Mouse (Mus musculus) lung, postnatal 36 days (tissue): ENCODE measurements around the gene Atxn7l1.

Experiments
- DNase-seq: peaks from one replicate; pipeline ENCODE4 v3.0.0; 2022; ENCODE audit warnings: mixed read lengths

The Atxn7l1 gene

DNA sequence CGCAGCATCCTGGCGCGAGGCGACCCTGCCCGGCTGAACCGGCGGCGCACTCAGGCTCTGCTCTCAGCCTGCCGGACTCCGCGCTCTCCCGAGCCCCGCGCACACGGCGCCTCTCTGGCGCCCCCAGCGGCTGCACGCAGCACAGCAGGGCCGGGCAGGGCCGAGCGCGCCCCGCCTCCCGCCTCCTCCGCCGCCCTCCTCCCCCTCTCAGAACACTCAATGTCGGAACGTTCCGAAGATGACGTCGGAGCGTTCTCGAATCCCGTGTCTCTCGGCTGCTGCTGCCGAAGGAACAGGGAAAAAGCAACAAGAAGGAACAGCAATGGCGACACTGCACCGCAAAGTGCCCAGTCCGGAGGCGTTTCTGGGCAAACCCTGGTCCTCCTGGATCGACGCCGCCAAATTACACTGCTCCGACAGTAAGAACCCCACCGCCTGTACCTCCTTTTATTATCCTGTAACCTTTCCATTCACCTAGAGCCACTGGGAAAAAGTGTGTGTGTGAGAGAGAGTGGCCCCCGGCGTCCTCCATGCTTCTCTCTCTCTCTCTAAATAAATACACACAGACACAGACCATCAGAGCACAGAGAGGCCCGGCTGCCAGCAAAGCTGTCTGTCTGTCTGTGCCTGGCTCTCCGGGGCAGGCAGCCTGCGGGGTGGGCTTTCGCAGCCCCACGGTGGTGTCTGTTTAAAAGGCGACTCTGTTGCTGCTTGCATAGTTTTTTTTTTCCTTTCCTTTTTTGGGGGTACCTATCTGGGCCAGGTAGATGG, at the start of gene Atxn7l1:
Atxn7l1 (plus strand) TSS at position 197 of the 771 bp plus-strand sequence.
- DNase-seq, result peak; percentile 95

DNA sequence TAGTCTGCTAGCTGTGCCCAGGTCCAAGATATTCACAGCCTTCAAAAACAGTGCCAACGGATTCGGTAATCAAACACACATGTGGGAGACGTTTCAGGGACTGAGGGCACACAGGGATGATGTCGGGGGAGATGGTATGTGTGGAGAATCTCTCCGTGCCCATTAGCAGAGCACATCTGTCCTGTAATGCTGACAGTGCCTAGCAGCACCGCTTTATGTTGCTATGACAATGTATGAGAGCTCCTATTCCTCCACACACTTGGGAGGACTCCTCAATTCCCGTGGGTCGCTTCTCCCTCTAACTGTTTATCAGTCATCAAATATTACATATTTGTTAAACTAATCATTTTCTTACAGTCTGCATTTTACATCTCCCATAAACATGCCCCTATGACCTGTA, 45.9 kb upstream of the Atxn7l1 start:
- DNase-seq, result no peak

DNA sequence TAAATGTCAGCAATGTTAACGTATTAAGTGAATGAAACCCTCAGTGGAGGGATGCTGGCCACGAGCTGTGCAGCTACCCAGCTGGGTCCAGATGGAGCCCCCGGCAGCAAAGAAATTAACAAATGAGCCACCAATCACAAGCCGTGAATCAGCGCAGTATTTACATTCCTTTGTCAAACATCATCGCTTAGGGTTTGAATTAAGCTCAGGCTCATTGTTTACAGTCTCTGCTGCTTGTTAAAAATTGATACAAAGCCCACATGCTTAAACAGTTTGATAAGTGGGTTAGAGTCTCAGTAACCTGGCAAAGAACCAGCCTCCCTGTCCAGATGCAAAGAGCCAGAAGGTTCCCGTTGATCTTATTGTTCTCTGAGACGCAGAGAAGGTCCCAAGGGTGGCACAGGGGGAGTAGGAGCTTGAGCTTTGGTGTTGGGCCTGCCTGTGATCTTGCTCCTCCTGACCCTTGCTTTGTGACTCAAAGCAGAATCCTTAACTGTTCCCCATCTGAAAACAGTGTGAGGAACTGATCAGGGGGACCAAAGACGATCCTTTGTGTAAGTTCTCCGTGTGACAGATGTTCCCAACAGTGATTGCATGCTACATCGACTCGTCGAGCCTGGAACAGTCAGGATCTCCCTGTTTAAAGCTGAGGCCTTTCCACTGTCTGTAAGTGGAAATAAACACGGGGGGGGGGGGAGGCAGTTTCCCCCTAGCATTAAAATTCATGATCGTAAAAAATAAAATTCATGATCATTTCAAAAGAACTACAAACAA, 45.0 kb upstream of the Atxn7l1 start:
- no peak for DNase-seq

DNA sequence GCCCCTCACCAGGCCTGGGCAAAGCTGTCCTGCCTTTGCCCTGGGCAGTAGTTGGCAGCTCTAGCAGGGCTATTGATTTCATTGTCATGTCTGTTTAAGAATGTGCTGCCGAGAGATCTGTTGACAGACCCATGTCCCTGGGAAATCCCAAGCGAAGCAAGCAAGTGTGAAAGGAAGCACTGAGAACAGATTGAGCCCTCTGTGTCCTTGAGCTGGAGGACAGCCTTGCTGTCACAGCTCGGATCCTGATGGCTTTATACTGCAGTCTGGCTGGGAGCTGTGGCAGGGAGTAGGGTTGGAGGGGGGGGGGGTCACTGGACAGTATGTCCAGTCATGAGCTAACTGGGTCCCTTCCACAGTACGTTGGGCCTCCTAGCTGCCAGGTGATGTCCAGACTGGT, 41.8 kb upstream of the Atxn7l1 start:
- DNase-seq, result no peak

DNA sequence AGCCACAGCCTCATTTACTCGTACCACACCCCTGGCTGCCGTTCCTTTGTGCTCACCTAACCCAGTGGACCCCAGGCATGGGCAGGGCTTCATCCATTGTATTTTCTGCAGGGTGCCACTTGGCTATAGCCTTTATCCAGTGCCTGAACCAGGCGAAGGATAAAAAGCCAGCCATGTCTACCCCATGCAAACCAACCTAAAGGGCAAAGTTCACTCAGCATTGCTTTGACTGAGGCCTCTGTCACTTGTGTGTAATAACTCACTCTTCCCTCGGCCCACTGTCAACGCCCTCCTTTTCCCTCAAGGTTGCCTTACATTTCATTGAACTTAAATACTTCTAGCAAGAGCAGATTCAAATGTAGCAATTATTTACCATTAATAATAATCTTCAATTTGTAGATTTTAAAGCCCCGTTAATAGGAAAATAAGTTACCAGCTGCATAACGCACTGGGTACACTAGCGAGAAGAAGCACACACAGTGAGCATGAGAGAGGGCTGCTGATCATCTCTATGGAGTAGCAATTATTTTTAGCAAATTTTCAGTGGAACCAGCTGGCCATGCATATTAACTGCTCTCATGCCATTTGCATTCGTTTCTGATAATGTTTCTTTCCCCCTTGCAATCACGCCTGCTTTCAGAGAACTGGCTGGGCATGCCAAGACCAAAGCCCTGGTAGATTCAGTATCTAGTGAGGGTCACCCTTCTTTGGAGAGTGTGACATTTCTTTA, 40.9 kb upstream of the Atxn7l1 start:
- no peak for DNase-seq

DNA sequence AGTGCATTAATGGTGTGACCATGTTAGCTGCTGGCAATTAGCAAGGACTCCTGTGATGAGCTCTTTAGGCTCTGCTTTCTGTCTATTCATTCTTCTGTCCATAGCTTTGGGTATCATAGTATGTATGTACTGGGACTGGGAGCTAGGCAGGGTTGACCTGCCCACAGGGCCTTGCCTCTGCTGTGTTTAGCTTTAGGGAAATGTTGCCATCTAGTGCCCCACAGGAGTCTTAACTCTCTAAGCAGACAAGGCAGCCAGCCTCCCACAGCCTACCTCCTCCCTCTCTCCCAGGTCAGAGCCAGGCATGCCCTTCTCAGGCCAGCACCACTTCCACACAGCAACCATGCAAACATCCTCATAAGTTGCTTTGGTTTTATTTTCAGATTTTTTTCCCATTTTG, 38.0 kb upstream of the Atxn7l1 start:
- peak; percentile 56 for DNase-seq

DNA sequence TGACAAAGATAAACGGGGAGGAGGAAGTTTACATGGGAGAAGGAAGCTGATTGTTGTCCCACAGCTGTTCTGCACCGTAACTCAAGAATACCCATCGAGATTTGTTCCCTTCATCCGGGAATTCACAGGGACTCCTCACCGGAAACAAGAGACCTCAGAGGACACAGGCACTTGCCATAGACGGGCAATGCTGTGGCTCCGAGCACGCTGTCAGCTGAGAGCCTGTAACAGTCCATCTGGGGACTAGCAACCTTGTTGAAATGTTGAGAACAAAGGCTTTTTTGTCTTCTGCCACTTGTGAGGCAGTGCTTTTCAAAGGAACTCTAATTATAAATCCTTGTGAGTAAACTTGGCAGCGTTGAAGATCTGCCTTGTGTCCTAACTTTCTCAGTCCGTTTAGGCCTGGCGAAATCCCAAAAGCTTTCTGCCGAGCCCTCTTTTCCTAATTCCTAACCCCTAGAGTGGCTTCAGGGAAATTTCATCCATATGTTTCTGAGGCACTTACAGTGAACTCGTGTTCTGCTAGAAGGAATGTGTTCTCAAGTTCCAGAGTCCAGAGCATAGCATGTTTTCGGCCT, 36.5 kb upstream of the Atxn7l1 start:
- DNase-seq, result peak; percentile 78

DNA sequence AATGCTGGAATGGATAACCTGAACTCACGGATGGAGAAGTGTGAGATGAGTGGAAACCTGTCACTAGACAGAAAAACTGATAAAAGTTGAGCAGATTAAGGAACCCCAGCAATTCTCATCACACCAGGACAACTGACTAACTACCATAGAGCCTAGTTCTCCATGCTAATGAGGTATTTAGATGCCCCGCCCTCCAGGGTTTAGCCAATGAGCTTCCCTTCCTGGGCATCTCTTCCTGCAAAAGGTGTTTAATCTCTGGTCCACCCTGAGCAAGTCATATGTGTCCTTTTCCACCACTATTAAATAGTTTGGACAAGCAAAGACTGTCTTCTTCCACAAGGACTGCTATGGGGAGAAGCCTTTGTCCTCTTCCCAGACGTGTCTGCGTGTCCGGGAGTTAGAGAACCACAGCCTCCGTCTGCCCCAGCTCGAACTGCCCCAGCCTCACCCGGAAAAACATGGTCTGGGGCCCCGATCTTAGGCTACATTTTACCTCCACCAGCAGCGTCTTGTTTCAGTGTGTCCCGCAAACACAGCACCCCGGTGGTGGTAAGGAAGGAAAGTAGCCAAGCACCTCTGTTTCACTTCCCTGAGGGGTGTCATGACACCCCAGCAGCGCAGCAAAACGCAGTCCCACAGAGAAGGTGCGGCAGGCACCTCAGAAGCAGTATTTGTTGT, 28.7 kb upstream of the Atxn7l1 start:
- peak; percentile 34 for DNase-seq

DNA sequence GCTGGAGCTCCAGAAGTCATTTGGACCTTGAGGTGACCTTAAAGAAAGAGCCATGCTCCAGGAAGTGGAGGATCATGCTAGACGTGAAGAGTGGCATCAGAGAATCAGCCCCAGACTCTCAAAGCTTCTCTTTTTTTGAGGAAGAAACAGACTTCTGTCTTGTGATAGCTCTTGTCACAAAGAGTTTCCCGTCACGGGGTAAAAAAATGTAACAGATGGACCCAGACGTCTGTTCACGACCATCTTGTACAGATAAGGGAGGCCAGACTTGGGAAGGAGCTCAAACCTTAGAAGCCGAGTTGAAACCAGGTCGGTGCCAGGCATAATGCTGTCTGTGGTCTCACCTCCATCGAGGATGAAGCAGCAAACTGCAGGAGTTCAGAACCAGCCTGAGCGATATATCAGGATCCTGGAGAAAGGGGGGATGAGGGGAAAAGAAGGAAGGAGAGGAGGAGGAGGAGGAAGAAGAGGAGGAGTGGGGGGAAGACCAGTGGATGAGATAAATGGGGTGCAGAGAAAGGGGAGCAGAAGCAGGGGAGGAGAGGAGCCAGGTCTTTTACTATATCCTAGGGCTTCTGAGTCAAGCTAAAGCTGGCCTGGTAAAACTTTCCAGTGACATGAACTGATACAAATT, 21.8 kb upstream of the Atxn7l1 start:
- DNase-seq, result peak; percentile 34

DNA sequence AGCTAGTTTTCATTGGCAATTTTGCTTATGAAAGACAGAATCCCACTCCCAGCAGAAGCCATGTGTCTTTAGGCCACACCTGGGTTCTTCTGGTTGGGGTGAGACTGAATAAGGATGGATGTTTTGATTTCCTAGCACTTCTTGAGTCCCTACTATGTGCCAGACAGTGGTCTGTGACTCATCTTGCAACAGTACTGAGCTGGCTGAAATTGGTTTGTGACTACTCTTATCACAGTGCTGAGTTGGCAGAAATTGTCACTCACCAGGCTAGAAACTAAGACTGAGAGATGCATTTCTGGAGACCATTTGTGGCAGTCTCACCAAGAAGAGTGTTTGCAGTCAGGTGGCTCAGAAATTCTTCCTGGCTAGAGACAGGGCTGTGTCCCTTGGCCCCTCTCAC, 21.2 kb upstream of the Atxn7l1 start:
- no peak for DNase-seq

DNA sequence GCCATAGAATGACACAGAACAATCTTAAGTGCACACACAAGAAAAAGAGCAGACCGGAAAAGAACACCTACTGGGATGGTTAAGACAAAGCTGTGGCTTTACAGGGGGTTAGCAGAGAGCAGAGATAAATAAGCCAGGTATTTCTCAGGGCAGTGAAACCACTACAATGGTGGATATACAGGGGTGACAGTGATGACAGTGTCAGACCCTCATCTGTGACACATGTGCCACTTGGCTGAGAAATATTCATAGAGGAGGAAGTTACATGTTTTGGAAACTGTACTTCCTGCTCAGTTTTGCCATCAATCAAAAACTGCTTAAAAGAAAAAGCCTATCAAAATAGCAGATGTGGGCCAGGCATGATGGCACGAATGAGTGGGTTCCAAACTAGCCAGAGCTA, 19.4 kb upstream of the Atxn7l1 start:
- no peak for DNase-seq

DNA sequence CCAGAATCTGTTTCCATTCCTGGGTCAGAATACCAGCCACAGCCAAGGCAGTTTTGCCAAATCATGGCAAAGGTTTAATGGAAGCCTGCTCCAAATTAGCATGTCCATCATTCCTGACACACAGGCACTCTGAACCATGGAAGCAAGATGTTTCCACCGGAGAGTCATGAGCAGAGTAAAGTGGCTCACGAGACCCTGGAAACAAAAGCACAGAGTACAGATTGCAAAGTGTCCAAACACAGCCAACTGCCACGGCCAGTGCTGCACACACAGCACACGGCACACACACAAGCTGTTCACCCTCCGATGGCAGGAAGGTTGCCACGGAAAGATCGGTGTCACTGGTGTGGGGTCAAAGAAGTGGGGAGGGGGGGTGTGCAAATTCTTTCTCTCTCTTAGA, 18.8 kb upstream of the Atxn7l1 start:
- DNase-seq, result no peak

DNA sequence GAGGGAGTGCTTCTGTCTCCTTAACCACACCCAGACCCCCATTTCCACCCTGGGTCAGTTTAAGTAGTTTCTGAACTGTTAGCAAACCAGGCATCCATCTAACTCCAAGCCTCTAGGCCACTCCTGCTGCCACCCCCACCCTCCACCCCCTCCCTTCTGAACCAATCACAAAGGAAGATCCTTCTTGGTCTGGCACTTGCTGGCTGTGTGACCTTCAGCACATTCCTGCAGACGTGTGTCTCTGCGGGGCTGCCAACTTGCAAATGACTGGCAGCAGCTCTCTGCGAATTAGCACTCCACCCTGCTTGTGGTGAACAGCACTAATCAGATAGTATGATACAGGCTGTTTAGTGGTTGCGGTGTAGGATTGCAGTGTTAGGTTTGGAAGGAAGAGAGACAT, 18.1 kb upstream of the Atxn7l1 start:
- DNase-seq, result peak; percentile 46

DNA sequence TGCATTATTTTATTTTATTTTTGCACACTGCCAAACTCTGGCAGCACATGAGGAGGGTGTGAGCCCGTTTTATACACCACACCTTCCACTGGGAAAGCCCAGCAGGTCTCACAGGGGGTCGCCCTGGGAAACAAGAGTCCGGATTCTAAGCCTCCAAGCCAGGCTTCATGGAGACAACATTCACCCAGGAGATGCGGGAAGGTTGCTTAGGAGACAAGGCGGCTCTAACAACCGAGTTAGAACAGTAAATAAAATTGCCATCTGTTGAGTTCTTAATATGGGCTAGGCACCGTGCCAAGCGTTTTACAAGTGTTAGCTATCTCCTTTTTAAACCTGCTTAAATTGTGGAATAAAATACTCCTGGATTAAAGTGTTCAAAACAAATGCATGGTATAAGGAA, 17.1 kb upstream of the Atxn7l1 start:
- DNase-seq, result no peak

DNA sequence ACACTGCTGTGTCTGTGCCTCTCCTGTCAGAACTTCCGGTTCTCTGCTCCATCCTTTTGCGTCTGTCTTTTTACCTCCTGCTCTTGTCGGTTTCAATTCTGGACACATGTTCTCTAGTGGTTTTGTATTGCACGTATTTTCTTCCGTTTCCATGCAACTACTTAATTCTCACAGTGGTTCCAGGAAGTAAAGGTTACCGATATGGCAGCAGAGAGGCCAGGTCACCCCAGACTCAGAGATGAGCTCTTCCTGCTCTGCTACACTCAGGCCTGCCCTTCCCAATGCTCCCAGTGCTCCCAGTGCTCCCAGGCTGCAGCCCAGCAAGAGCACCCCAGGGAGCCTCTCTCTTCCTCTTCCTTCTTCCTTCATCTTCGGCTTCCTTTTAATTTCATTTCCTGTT, 15.7 kb upstream of the Atxn7l1 start:
- no peak for DNase-seq

DNA sequence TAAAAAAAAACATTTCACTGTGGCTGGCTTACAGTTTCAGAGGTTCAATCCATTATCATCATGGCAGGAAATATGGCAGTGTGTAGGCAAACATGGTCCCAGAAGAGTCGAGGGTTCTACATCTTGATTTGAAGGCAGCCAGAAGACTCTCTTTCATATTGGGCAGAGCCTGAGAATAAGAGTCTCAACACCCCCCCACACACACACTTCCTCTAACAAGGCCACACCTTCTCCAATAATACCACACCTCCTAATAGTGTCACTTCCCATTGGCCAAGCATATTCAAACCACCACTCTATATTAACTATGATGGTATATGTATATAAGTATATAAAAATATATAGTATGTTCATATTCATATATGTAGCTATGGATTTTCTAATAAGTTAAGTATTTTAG, 9.6 kb upstream of the Atxn7l1 start:
- DNase-seq, result no peak

DNA sequence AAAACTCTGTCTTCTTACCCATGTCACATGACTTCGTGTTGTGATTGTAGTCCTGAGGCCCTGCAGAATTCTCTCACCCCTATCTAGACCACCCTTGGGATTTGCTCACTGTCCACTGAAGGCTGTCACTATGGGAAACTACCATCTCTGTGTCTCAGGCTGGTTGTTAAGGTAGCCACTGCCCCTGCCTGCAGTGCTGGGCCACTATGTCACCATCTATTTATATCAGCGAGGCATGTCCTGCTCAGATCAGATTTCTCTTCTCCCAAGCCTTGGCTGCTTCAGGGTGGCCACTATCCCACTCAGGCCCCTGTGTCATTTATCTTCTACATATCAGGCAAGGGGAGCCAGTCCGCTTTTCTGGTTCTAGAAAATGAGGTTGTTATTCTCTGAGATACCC, 8.4 kb upstream of the Atxn7l1 start:
- DNase-seq, result no peak

DNA sequence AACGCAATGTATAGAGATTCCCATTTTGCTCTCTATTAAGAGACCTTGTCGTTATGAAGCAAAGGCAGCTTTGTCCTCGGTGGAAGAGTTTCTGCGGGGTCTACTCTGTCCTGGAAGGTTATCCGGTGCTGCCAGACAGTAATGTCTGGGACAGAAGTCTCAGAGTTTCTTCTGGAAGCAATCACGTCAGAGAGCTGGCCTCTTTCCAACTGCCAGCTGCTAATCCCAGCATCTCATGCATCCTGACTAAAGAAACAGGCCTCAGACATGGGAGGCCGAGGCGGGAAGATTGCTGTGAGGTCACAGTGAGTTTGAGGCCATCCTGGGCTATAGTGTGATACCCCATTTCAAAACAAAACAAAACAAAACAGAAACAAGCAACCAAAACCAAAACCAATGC, 3.0 kb upstream of the Atxn7l1 start:
- peak; percentile 38 for DNase-seq

DNA sequence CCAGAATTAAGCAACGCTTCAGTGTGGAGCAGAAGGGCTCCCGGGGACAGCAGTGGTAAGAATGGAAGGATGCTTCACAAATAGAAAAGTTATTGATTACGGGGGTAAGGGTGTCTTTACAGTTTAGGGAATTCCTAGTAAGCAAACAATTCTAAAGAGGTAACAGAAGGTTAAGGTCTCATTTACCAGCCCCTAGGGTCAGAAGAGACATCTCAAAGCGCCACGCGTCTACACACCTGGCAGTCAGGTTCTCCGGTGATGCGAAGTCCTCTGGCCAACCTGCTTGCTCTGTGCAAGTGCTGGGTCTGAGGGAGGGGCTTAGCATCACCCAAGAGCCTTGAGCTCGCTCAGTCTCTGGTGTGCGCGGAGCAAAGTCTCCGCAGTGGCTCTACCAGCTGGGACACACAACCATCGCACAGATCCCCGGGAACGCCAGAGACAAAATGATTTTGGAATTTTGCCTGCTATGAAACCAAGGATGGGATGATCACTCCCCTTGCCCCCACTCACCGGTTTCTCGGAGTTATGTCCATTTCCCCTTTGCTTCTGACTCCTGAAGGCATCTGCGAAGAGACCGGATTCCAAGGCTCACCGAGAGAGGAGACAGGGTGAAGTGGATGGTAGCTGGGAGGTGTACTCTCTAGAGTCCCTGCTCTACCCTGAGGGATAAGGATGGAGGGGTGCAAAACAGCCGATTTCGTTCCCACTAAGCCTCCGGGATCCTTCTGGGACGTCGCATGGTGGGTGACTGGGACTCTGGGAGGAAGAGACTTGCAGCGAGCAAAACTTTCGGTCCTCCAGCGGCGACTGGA, 665 bp upstream of the Atxn7l1 start:
- no peak for DNase-seq

DNA sequence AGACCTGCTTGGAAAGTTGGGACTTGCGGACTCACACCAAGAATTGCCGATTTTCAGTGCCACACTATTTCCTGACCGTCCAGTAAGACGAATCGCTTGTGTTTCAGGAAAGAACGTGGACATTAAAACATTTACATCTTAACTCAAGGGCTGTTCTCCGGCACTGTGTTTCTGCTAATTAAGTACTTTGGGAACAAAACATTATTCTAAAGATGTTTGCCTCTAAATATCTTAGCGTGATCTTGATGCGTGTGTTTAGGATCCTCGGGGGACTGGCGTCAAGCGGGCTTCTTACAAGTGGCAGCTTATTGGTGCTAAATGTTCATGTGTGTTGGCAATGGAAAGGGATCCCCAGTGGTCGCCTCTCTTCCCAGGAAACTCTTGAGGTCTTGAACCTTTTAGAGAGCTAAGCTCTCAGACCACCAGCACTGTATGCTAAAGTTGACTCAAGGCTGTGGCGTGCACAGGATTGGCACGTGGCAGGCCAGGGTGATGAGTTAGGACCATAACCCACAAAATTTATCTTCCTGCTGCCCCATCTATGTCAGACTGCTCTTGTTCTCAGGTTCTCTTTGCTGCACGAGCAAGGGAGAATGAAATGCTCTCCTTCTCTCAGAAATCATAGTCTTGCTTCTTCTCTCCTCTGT, 2.2 kb downstream of the Atxn7l1 start:
- DNase-seq, result no peak

DNA sequence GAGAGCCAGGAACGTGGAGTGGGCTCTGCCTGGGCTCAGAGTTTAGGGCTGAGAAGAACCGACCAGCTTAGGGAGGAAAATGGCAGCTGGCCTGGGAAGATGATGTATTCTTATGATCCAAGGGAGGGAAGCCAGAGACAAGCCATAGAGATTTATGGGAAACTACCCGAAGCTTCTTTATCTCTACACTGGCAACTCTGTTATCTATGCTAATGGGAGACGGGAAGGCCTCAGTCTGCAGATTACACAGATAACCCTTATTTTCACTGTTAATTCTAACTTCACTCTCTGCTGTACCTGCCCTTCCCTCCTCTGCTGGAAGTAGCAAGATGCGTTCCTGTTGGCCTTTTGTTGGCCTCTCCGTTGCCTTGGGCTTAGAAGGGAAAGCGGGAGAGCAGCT, 5.6 kb downstream of the Atxn7l1 start:
- DNase-seq, result no peak
